Mouse (Mus musculus): ENCODE results near the gene Arl2. TPM values are rescaled to one million over a fixed set of nuclear protein-coding genes. Genes with fewer than 3 reads are reported as not detected.

Gene Arl2
- total RNA-seq, 2 experiments from 2014 or later = 9.1 to 9.7 TPM

Other genes starting within 250 kb of the Arl2 start
Only the 30 nearest of the 31 such genes appear.
- 52.2 and 52.4 TPM in 2 replicates for gene Dpf2, start 228.5 kb downstream of the Arl2 start, total RNA-seq (2015)
- gene Dpf2, start 228.5 kb downstream of the Arl2 start, total RNA-seq (2017) = 88.7 and 107 TPM in 2 replicates
- 3.0 and 3.4 TPM in 2 replicates for gene Cdc42ep2, start 216.7 kb downstream of the Arl2 start, total RNA-seq (2015)
- 1.7 and 1.9 TPM in 2 replicates for gene Cdc42ep2, start 216.7 kb downstream of the Arl2 start, total RNA-seq (2017)
- gene Pola2, start 177.3 kb downstream of the Arl2 start, total RNA-seq (2015) = 36.9 and 37.7 TPM in 2 replicates
- 29.0 and 33.7 TPM in 2 replicates for gene Pola2, start 177.3 kb downstream of the Arl2 start, total RNA-seq (2017)
- 0.16 and 0.20 TPM in 2 replicates for gene Slc22a20, start 155.4 kb downstream of the Arl2 start, total RNA-seq (2015)
- gene Slc22a20, start 155.4 kb downstream of the Arl2 start, total RNA-seq (2017) = 1.1 and 1.2 TPM in 2 replicates
- 31.1 and 32.2 TPM in 2 replicates for gene Capn1, start 125.7 kb downstream of the Arl2 start, total RNA-seq (2015)
- gene Capn1, start 125.7 kb downstream of the Arl2 start, total RNA-seq (2017) = 53.7 and 54.8 TPM in 2 replicates
- gene Syvn1, start 95.0 kb downstream of the Arl2 start, total RNA-seq (2015) = 16.8 and 17.8 TPM in 2 replicates
- gene Syvn1, start 95.0 kb downstream of the Arl2 start, total RNA-seq (2017) = 6.3 and 7.2 TPM in 2 replicates
- gene Mrpl49, start 83.8 kb downstream of the Arl2 start, total RNA-seq (2015) = 28.7 and 35.8 TPM in 2 replicates
- 31.0 and 33.0 TPM in 2 replicates for gene Mrpl49, start 83.8 kb downstream of the Arl2 start, total RNA-seq (2017)
- gene Fau, start 83.7 kb downstream of the Arl2 start, total RNA-seq (2015) = 2,056 and 2,077 TPM in 2 replicates
- 1,670 and 1,985 TPM in 2 replicates for gene Fau, start 83.7 kb downstream of the Arl2 start, total RNA-seq (2017)
- gene Znhit2, start 80.4 kb downstream of the Arl2 start, total RNA-seq (2015) = 8.9 and 10.0 TPM in 2 replicates
- 10.4 and 11.3 TPM in 2 replicates for gene Znhit2, start 80.4 kb downstream of the Arl2 start, total RNA-seq (2017)
- 4.7 and 8.6 TPM in 2 replicates for gene Tm7sf2, start 73.2 kb downstream of the Arl2 start, total RNA-seq (2015)
- gene Tm7sf2, start 73.2 kb downstream of the Arl2 start, total RNA-seq (2017) = 4.5 and 4.7 TPM in 2 replicates
- 49.2 and 58.3 TPM in 2 replicates for gene Vps51, start 64.3 kb downstream of the Arl2 start, total RNA-seq (2015)
- gene Vps51, start 64.3 kb downstream of the Arl2 start, total RNA-seq (2017) = 72.9 and 78.7 TPM in 2 replicates
- gene Tmem262, start 61.5 kb downstream of the Arl2 start, total RNA-seq (2015) = not detected in 2 replicates
- not detected in 2 replicates for gene Tmem262, start 61.5 kb downstream of the Arl2 start, total RNA-seq (2017)
- not detected in 2 replicates for gene Gm28374, start 59.3 kb downstream of the Arl2 start, total RNA-seq (2015)
- gene Gm28374, start 59.3 kb downstream of the Arl2 start, total RNA-seq (2017) = 0.33 and 0.51 TPM in 2 replicates
- gene Zfpl1, start 56.6 kb downstream of the Arl2 start, total RNA-seq (2015) = 15.3 and 15.8 TPM in 2 replicates
- gene Zfpl1, start 56.6 kb downstream of the Arl2 start, total RNA-seq (2017) = 29.2 and 33.7 TPM in 2 replicates
- gene Cdca5, start 56.6 kb downstream of the Arl2 start, total RNA-seq (2015) = 30.5 and 32.2 TPM in 2 replicates
- gene Cdca5, start 56.6 kb downstream of the Arl2 start, total RNA-seq (2017) = 24.3 and 26.6 TPM in 2 replicates
- gene AC131692.1, start 47.1 kb downstream of the Arl2 start, total RNA-seq (2015) = 0.62 and 1.2 TPM in 2 replicates
- 0.15 TPM in 1 of 2 replicates, not detected in the other for gene AC131692.1, start 47.1 kb downstream of the Arl2 start, total RNA-seq (2017)
- 0.32 and 1.2 TPM in 2 replicates for gene Naaladl1, start 35.8 kb downstream of the Arl2 start, total RNA-seq (2015)
- 0.28 and 0.55 TPM in 2 replicates for gene Naaladl1, start 35.8 kb downstream of the Arl2 start, total RNA-seq (2017)
- 3.4 and 5.7 TPM in 2 replicates for gene Sac3d1, start 22.9 kb downstream of the Arl2 start, total RNA-seq (2015)
- gene Sac3d1, start 22.9 kb downstream of the Arl2 start, total RNA-seq (2017) = 3.9 and 4.0 TPM in 2 replicates
- 9.9 and 13.5 TPM in 2 replicates for gene Snx15, start 13.2 kb downstream of the Arl2 start, total RNA-seq (2015)
- gene Snx15, start 13.2 kb downstream of the Arl2 start, total RNA-seq (2017) = 5.2 and 6.4 TPM in 2 replicates
- gene Batf2, start 565 bp downstream of the Arl2 start, total RNA-seq (2015) = 1.1 and 1.4 TPM in 2 replicates
- gene Batf2, start 565 bp downstream of the Arl2 start, total RNA-seq (2017) = 0.48 and 0.49 TPM in 2 replicates
- 0.58 TPM in 1 of 2 replicates, not detected in the other for gene Majin, start 42.8 kb upstream of the Arl2 start, total RNA-seq (2015)
- not detected in 2 replicates for gene Majin, start 42.8 kb upstream of the Arl2 start, total RNA-seq (2017)
- not detected in 2 replicates for gene Gpha2, start 84.8 kb upstream of the Arl2 start, total RNA-seq (2015)
- gene Gpha2, start 84.8 kb upstream of the Arl2 start, total RNA-seq (2017) = not detected in 2 replicates
- gene Ppp2r5b, start 94.3 kb upstream of the Arl2 start, total RNA-seq (2015) = 5.1 and 5.7 TPM in 2 replicates
- gene Ppp2r5b, start 94.3 kb upstream of the Arl2 start, total RNA-seq (2017) = 3.5 and 6.7 TPM in 2 replicates
- 9.8 and 10.1 TPM in 2 replicates for gene Atg2a, start 100.1 kb upstream of the Arl2 start, total RNA-seq (2015)
- 8.5 and 10.3 TPM in 2 replicates for gene Atg2a, start 100.1 kb upstream of the Arl2 start, total RNA-seq (2017)
- 19.3 and 27.1 TPM in 2 replicates for gene Ehd1, start 135.2 kb upstream of the Arl2 start, total RNA-seq (2015)
- gene Ehd1, start 135.2 kb upstream of the Arl2 start, total RNA-seq (2017) = 24.0 and 34.8 TPM in 2 replicates
- gene Cdc42bpg, start 164.9 kb upstream of the Arl2 start, total RNA-seq (2015) = 0.56 and 0.68 TPM in 2 replicates
- 0.88 and 1.3 TPM in 2 replicates for gene Cdc42bpg, start 164.9 kb upstream of the Arl2 start, total RNA-seq (2017)
- 15.1 and 16.6 TPM in 2 replicates for gene Men1, start 193.4 kb upstream of the Arl2 start, total RNA-seq (2015)
- 19.2 and 20.7 TPM in 2 replicates for gene Men1, start 193.4 kb upstream of the Arl2 start, total RNA-seq (2017)
- 35.0 and 43.3 TPM in 2 replicates for gene Map4k2, start 199.6 kb upstream of the Arl2 start, total RNA-seq (2015)
- gene Map4k2, start 199.6 kb upstream of the Arl2 start, total RNA-seq (2017) = 66.3 and 79.6 TPM in 2 replicates
- 164 and 205 TPM in 2 replicates for gene Sf1, start 222.1 kb upstream of the Arl2 start, total RNA-seq (2015)
- gene Sf1, start 222.1 kb upstream of the Arl2 start, total RNA-seq (2017) = 179 and 212 TPM in 2 replicates
- 0.80 and 3.2 TPM in 2 replicates for gene Pygm, start 242.9 kb upstream of the Arl2 start, total RNA-seq (2015)
- 0.11 and 0.12 TPM in 2 replicates for gene Pygm, start 242.9 kb upstream of the Arl2 start, total RNA-seq (2017)

Measured in megakaryocyte, adult 5-6 weeks (primary cell).